Mouse (Mus musculus): ENCODE results near the gene Luzp4. TPM values are rescaled to one million over a fixed set of nuclear protein-coding genes. Genes with fewer than 3 reads are reported as not detected.
"Not testable (repeated sequence)": the region's sequence is repeated elsewhere in the genome, so short reads cannot be mapped to it uniquely, and the experiment has no call there.

The Luzp4 gene
- not detected in 2 replicates for polyA plus RNA-seq (2012; rRNA removed)

DNA sequence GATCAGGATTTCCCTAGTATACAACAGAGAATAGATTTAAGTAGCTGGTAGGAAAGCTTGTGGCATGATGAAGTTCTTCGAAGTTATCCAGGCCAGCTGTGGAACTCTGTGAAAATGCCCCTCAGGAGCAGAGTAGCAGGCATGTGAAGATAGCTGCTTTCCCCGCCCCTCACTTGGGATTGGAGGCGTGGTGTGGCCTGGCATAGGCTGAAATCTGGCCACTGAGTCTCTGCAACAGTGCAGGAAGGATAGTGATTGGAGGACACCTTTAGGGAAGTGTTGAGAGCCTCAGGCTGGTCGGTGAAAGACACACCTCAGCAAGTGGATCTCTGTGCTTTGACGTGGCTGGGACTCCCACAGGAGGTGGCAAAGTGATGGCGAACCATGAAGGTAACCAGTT lies at the start of gene Luzp4:
Gene Luzp4, plus strand, starts transcription at position 301 of the 400 bp plus-strand sequence.
- not testable (repeated sequence) for DNase-seq (ENCODE audit: low read depth, low spot score)
- WGBS, result 79% methylated on average over 3 of the region's 6 CpGs

DNA sequence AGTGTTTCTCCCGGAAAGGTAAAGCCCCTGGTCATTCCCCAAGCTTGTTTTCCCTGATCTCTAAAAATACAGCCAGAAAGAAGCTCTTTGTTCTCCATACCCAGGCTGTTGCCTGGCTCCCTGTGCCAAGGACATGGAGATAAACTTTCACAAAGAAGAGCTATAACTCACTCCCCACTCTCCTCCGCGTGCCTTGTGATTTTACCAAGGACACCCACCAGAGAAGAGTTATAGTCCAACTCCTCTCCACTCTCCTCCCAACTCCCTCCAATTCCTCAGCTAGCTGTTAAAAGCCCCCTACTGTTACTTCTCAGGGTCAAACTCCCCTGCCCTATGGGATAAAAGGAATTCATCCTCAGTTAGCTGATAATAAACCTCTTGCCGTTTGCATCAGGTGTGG lies 15.6 kb upstream of the Luzp4 start:
- 95% methylated on average over 4 of the region's 4 CpGs for WGBS
- not testable (repeated sequence) for DNase-seq (ENCODE audit: low read depth, low spot score)

Other genes starting within 250 kb of the Luzp4 start
- gene Gm8334, start 242.5 kb upstream of the Luzp4 start, polyA plus RNA-seq (2012; rRNA removed), result not detected in 2 replicates
- gene Gm15127, start 194.0 kb upstream of the Luzp4 start, polyA plus RNA-seq (2012; rRNA removed), result not detected in 2 replicates
- not detected in 2 replicates for gene Ott, start 216.6 kb downstream of the Luzp4 start, polyA plus RNA-seq (2012; rRNA removed)